Mouse (Mus musculus): Measurements from ENCODE around the gene Gja5.

DNA sequence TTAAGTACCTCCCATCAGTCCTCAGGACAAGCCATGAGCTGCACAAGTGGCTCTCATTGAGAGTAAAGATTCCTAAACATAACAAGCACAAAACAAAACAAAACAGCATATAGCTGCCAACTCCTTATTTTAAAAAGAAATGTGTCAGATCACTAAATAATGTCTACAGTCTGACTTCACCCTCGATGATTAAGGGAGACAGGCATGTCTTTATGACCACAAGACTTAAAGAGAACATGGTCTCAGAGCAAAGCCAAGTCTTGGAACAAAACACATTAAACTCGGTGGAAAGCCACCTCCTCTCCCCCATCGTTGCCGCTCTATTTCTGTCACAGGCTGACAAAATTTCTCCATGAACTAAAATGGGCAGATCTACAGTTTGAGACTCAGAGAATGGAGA, 20.1 kb downstream of the Gja5 start:
- no peak for TF ChIP-seq CTCF (IDR thresholded peaks at IDR 0.05; ENCODE audit: control insufficient read depth, insufficient read depth, low read length)
- TF ChIP-seq POLR2A (IDR thresholded peaks at IDR 0.05; ENCODE audit: borderline replicate concordance, control insufficient read depth, low read depth, low read length) = no peak

Measured in bone marrow, adult 2 months (tissue).